Mouse (Mus musculus) heart, embryonic 14.5 days (tissue): Measurements from ENCODE around the gene Hfm1. TPM values are rescaled to one million over a fixed set of nuclear protein-coding genes. Genes with fewer than 3 reads are reported as not detected.

Experiments used
- ATAC-seq: fragments of 200-750 bp; cut with Nextera tagmentation; 2 replicates; pipeline ENCODE4 v1.8.0; 2017; ENCODE audit warnings: low read depth, moderate TSS enrichment; ENCODE audit not compliant: insufficient number of reproducible peaks, insufficient read depth, low FRiP score
- H3K27ac ChIP-seq, 2 experiments: fragments of 200-500 bp in 1 of 2; fragments of 300-500 bp in 1 of 2; sonication (generic) in 1 of 2; replicated peaks in 1 of 2; 2 replicates each; pipeline ENCODE4 v1.5.1; 2012 to 2014; ENCODE audit warnings: low read depth in 2 of 2, low read length in 2 of 2, control low read depth in 1 of 2, mild to moderate bottlenecking in 1 of 2, mixed read lengths in 1 of 2; ENCODE audit not compliant: control insufficient read depth in 1 of 2, insufficient read depth in 1 of 2
- H3K27me3 ChIP-seq: fragments of 300-500 bp; sonication (generic); 2 replicates; pipeline ENCODE4 v1.6.1; 2014; ENCODE audit warnings: mild to moderate bottlenecking, low read length, control low read depth; ENCODE audit not compliant: control insufficient read depth, insufficient read depth
- H3K36me3 ChIP-seq: fragments of 300-500 bp; sonication (generic); 2 replicates; pipeline ENCODE4 v1.6.1; 2014; ENCODE audit warnings: mild to moderate bottlenecking, control low read depth, low read length, mixed read lengths; ENCODE audit not compliant: control insufficient read depth, insufficient read depth
- H3K4me1 ChIP-seq, 2 experiments: fragments of 200-500 bp in 1 of 2; fragments of 300-500 bp in 1 of 2; sonication (generic) in 1 of 2; 2 replicates each; pipeline ENCODE4 v1.6.1; 2012 to 2014; ENCODE audit warnings: low read length in 2 of 2, control low read depth in 1 of 2, mixed read lengths in 1 of 2; ENCODE audit not compliant: control insufficient read depth in 2 of 2, insufficient read depth in 2 of 2
- H3K4me2 ChIP-seq: fragments of 300-500 bp; sonication (generic); 2 replicates; pipeline ENCODE4 v1.6.1; 2014; ENCODE audit warnings: mild to moderate bottlenecking, low read length
- H3K4me3 ChIP-seq, 2 experiments: fragments of 200-500 bp in 1 of 2; fragments of 300-500 bp in 1 of 2; sonication (generic) in 1 of 2; 2 replicates each; pipeline ENCODE4 v1.5.1; 2012 to 2014; ENCODE audit warnings: low read length in 2 of 2, mild to moderate bottlenecking in 2 of 2, control low read depth in 1 of 2, low read depth in 1 of 2, moderate library complexity in 1 of 2; ENCODE audit not compliant: control insufficient read depth in 1 of 2, insufficient read depth in 1 of 2
- H3K9ac ChIP-seq: fragments of 300-500 bp; sonication (generic); 2 replicates; pipeline ENCODE4 v1.6.1; 2014; ENCODE audit warnings: mild to moderate bottlenecking, low read length
- H3K9me3 ChIP-seq: fragments of 300-500 bp; sonication (generic); 2 replicates; pipeline ENCODE4 v1.6.1; 2016; ENCODE audit warnings: low read length, control low read depth; ENCODE audit not compliant: control insufficient read depth
- WGBS: fragments of 180-500 bp; shearing (Covaris S2); extraction: QIAGEN DNeasy Blood & Tissue Kit; methylation state at CpG from one replicate; pipeline ENCODE4 v1.1.7; 2014; 5-methylcytosine and 5-hydroxymethylcytosine counted together
- polyA plus RNA-seq: library from polyadenylated mRNA; unstranded; fragments of >200 nt; fragmentation: Nextera tagmentation; extraction: Ambion mirVana; gene quantifications from 2 replicates; pipeline ENCODE4 v1.2.1, GENCODE M21; 2014

Gene Hfm1
- polyA plus RNA-seq, 1 experiment from 2014 or later: 0.42 TPM

DNA sequence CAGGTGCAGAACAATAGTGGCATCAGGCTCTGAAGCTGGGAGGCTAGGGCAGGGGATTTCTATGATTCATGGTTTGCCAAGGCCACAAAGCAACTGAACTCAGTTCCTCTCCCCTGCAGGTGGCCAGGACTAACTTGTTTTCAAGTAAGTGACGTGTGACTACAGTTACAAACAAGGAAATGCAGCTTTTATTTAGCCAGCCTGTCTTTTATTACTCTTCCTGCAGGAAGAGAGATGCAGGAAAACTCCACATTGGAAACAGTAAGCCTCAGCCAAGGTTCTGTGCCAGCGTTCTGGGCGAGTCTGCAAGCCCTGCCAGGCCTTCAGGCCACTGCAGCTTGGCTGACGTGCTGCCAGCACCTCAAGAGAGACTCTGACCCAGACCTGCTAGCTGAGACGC is 34.3 kb downstream of the Hfm1 start:
- no peak for ATAC-seq
- H3K9ac ChIP-seq: no peak overlapping the region
- WGBS: 32% methylated on average over 5 of the region's 5 CpGs
- H3K36me3 ChIP-seq: no peaks in the 10 kb centered on the region
- H3K9me3 ChIP-seq: no peaks in the 10 kb centered on the region
- H3K4me1 ChIP-seq: no peaks in the 10 kb centered on the region
- no peak overlapping the region for H3K4me2 ChIP-seq
- no peak overlapping the region for H3K27ac ChIP-seq
- no peaks in the 10 kb centered on the region for H3K27me3 ChIP-seq
- no peak overlapping the region for H3K4me3 ChIP-seq

DNA sequence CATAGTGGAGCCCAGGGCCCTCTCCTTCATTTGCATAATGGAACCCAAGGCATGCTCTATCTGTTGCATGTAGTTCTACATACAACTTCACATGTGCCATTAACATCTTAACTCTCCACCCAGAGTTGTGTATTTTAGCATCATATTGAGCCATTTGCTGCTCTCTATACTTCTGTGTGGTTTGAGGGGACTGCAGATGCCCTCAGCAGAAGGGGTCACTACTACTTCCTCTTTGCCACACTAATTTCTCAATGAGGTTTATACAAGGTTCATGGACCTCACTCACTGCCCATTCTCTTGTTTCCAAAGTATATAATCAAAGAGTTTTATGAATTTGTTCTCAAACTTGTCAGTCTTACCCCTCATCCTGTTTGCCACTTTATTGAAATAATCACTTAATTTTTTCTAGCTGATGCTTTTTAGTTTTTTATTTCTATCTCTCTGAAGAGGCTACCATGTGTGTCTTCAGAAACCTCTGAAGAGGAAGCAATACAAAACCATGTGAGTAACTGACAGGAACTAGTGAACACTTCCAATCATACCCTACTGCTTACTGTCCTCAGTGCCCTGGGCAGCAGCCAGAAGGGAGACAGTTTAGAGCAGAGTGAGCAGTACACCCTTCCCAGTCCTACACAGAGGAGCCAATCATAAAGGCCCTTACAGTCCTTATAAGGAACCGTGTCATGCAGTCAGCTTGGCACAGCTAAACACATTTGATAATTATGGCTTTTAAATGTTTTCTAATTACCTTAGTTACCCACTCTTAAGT is 38.6 kb downstream of the Hfm1 start:
- H3K9me3 ChIP-seq: no peaks in the 10 kb centered on the region
- H3K27me3 ChIP-seq: no peaks in the 10 kb centered on the region
- no peak overlapping the region for H3K4me2 ChIP-seq
- no peaks in the 10 kb centered on the region for H3K4me1 ChIP-seq
- no peaks in the 10 kb centered on the region for H3K36me3 ChIP-seq
- no peak overlapping the region for H3K4me3 ChIP-seq
- H3K9ac ChIP-seq: no peak overlapping the region
- WGBS: 58% methylated on average over 1 of the region's 1 CpGs
- no peak overlapping the region for H3K27ac ChIP-seq
- ATAC-seq: no peak

DNA sequence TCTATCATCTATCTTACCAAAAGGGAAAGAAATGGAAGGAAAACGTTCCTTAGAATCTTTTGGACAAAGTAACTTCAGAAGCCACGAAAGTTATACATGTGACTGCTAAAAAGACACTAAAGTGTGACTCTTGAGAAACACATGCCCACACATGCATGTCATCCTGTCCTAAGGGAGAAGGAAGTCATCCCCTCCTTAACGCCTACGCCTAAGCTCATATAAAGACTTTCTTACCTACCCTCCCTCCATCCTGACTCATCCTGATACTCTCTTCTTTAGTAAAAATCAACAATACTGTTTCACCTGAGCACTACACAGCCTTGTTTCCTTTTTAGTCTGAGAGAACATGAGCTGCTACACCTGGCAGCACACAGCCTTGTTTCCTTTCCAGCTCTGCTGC is 40.6 kb downstream of the Hfm1 start:
- Histone ChIP-seq H3K4me1 (no peaks in the 10 kb centered on the region), H3K27ac (no peak overlapping the region), H3K9ac (no peak overlapping the region), H3K9me3 (no peaks in the 10 kb centered on the region), H3K36me3 (no peaks in the 10 kb centered on the region), H3K4me3 (no peak overlapping the region), H3K27me3 (no peaks in the 10 kb centered on the region), H3K4me2 (no peak overlapping the region)
- ATAC-seq: no peak
- 83% methylated on average over 4 of the region's 4 CpGs for WGBS

- Histone ChIP-seq H3K9me3 (no peaks in the 10 kb centered on the region), H3K4me3 (no peak overlapping the region), H3K4me1 (no peaks in the 10 kb centered on the region), H3K27ac (no peak overlapping the region), H3K36me3 (no peaks in the 10 kb centered on the region), H3K4me2 (no peak overlapping the region), H3K27me3 (no peaks in the 10 kb centered on the region), H3K9ac (no peak overlapping the region)
- ATAC-seq: no peak
- 59% methylated on average over 1 of the region's 1 CpGs for WGBS
These were observed 49.7 kb downstream of the Hfm1 start for GRCm38 (mm10) chr5:106876438-106876837.

GRCm38 (mm10) chr5:106860415-106860814 is 65.7 kb downstream of the Hfm1 start:
- no peaks in the 10 kb centered on the region for H3K4me1 ChIP-seq
- no peak overlapping the region for H3K9ac ChIP-seq
- no peaks in the 10 kb centered on the region for H3K36me3 ChIP-seq
- H3K4me2 ChIP-seq: no peak overlapping the region
- no peaks in the 10 kb centered on the region for H3K9me3 ChIP-seq
- ATAC-seq: no peak
- H3K27ac ChIP-seq: no peak overlapping the region
- WGBS: 40% methylated on average over 3 of the region's 3 CpGs
- no peaks in the 10 kb centered on the region for H3K27me3 ChIP-seq
- H3K4me3 ChIP-seq: no peak overlapping the region

DNA sequence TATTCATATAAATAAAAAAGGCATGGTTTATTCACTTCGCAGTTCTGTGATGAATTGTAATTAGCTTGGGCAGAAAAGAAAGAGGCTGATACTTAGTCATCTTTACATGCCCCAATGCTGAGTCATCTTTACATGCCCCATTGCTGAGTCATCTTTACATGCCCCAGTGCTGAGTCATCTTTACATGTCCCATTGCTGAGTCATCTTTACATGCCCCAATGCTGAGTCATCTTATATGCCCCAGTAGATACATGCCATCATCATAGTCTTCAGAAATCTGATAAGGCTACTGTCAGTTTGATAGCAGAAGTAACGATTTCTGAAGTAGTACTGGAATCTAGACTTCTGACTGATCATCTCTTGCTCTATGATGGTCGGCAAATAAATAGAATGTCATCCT is 72.8 kb downstream of the Hfm1 start:
- Histone ChIP-seq H3K4me3 (no peak overlapping the region), H3K27me3 (no peaks in the 10 kb centered on the region), H3K4me1 (no peaks in the 10 kb centered on the region), H3K9me3 (no peaks in the 10 kb centered on the region), H3K36me3 (no peaks in the 10 kb centered on the region), H3K9ac (no peak overlapping the region), H3K27ac (no peak overlapping the region), H3K4me2 (no peak overlapping the region)
- 81% methylated on average over 3 of the region's 3 CpGs for WGBS
- no peak for ATAC-seq

GRCm38 (mm10) chr5:106847045-106847444 is 79.1 kb downstream of the Hfm1 start:
- H3K27me3 ChIP-seq: no peaks in the 10 kb centered on the region
- H3K36me3 ChIP-seq: no peaks in the 10 kb centered on the region
- H3K4me3 ChIP-seq: no peak overlapping the region
- H3K4me1 ChIP-seq: no peaks in the 10 kb centered on the region
- no peak overlapping the region for H3K4me2 ChIP-seq
- no peaks in the 10 kb centered on the region for H3K9me3 ChIP-seq
- no peak overlapping the region for H3K27ac ChIP-seq
- ATAC-seq: no peak
- H3K9ac ChIP-seq: no peak overlapping the region

DNA sequence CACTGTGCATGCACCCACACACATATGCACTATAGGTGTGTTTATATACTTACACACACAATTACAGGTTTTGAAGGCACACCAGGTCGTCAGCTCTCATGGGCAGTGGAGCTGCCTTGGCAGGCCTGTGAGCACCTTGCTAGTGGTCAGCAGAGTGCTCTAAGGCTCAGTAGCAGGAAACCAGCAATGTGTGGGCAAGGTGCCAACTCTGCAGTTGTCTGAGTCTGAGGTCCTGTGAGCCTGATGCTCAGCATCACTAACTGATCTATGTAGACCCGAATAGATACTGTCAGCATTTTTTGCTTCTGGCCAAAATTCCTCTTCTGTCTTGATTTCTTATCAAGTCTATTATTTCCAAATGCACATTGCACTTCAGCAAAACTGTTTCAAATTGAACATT is 82.2 kb downstream of the Hfm1 start:
- Histone ChIP-seq H3K27me3 (no peaks in the 10 kb centered on the region), H3K4me3 (no peak overlapping the region), H3K9ac (no peak overlapping the region), H3K36me3 (no peaks in the 10 kb centered on the region), H3K4me2 (no peak overlapping the region), H3K4me1 (no peaks in the 10 kb centered on the region), H3K27ac (no peak overlapping the region), H3K9me3 (no peaks in the 10 kb centered on the region)
- no peak for ATAC-seq
- WGBS: 51% methylated on average over 2 of the region's 2 CpGs
